In genomic region chr10:116677949-116678348, GRCm38 (mm10) we compare ENCODE assay signal across 27 mouse cellular contexts.
DNase-seq lines count a peak whose midpoint lies in the region; ATAC-seq lines count a peak whose summit lies in the region.
"Had no signal": no experiment of that assay in that cellular context is flagged by ENCODE, and none has a peak within 500 bp of the region (broad histone marks: within the 10 kb centered on the region; RNA-seq: fewer than 3 reads in every experiment).

No protein-coding gene starts in this region.

- no peak overlapping the region for H3K4me2 ChIP-seq in midbrain, embryonic 14.5 days (ENCODE audit: low read length)
- no peak overlapping the region for H3K4me2 ChIP-seq in midbrain, embryonic 16.5 days (ENCODE audit: low read length)
- H3K4me2 ChIP-seq in embryonic facial prominence, embryonic 14.5 days (ENCODE audit: low read depth, low read length) = no peak overlapping the region
- H3K4me2 ChIP-seq: forebrain, embryonic 13.5 days; heart, embryonic 11.5 days; midbrain, embryonic 13.5 days; neural tube, embryonic 13.5 days had no signal

- no peak for ATAC-seq in midbrain, embryonic 14.5 days (ENCODE audit: low FRiP score, low TSS enrichment)
- no peak for ATAC-seq in midbrain, embryonic 16.5 days
- ATAC-seq in embryonic facial prominence, embryonic 14.5 days (ENCODE audit: low read depth) = no peak
- ATAC-seq: forebrain, embryonic 13.5 days; intestine, postnatal 0 days; midbrain, embryonic 13.5 days had no signal

- no peak overlapping the region for H3K27ac ChIP-seq in midbrain, embryonic 14.5 days (replicated peaks; ENCODE audit: low read depth, low read length)
- H3K27ac ChIP-seq in midbrain, embryonic 16.5 days (ENCODE audit: low read length) = no peak overlapping the region
- no peak overlapping the region for H3K27ac ChIP-seq in embryonic facial prominence, embryonic 14.5 days (replicated peaks; ENCODE audit: low read depth, low read length)
- H3K27ac ChIP-seq: forebrain, embryonic 13.5 days; hindbrain, embryonic 10.5 days; layer of hippocampus, adult 2 months; midbrain, embryonic 13.5 days; neural tube, embryonic 13.5 days had no signal

- peak; percentile 18 for DNase-seq in embryo, embryonic 10.5 days (ENCODE audit: low spot score)
- DNase-seq in embryo, embryonic 9.5 days (ENCODE audit: extremely low spot score) = no peak
- peak; percentile 25 for DNase-seq in midbrain, embryonic 14.5 days
- DNase-seq in embryonic facial prominence, embryonic 14.5 days (ENCODE audit: low spot score) = peak; percentile 54
- DNase-seq in retina, postnatal 1 day = peak; percentile 43
- DNase-seq in frontal cortex, postnatal 36 days (ENCODE audit: low spot score in 2 of 2) = no peak
- DNase-seq in cerebellum, postnatal 36 days = no peak
- DNase-seq: adrenal gland, postnatal 14 days; cerebellum, adult 11-12 months; cerebellum, postnatal 10 days; gastrocnemius, postnatal 14 days; heart, adult 11 months; kidney, postnatal 25 days; layer of hippocampus, postnatal 36 days; lung, postnatal 10 days; thymus, adult 2 months; thymus, postnatal 4 days had no signal

- 60% methylated on average over 4 of the region's 4 CpGs for WGBS in midbrain, embryonic 14.5 days
- WGBS in midbrain, embryonic 16.5 days = 53% methylated on average over 4 of the region's 4 CpGs
- 22% methylated on average over 4 of the region's 4 CpGs for WGBS in embryonic facial prominence, embryonic 14.5 days

- H3K27me3 ChIP-seq in midbrain, embryonic 14.5 days (ENCODE audit: control insufficient read depth, insufficient read depth, low read length) = no peaks in the 10 kb centered on the region
- H3K27me3 ChIP-seq in midbrain, embryonic 16.5 days (ENCODE audit: control insufficient read depth, insufficient read depth, low read depth, low read length) = no peaks in the 10 kb centered on the region
- no peaks in the 10 kb centered on the region for H3K27me3 ChIP-seq in embryonic facial prominence, embryonic 14.5 days (replicated peaks; ENCODE audit: control insufficient read depth, insufficient read depth, low read length)
- H3K27me3 ChIP-seq: forebrain, embryonic 13.5 days; midbrain, embryonic 13.5 days; neural tube, embryonic 13.5 days had no signal

- H3K4me3 ChIP-seq in midbrain, embryonic 14.5 days (replicated peaks; ENCODE audit: low read depth, low read length) = no peak overlapping the region
- no peak overlapping the region for H3K4me3 ChIP-seq in midbrain, embryonic 16.5 days (ENCODE audit: low read depth, low read length)
- H3K4me3 ChIP-seq in embryonic facial prominence, embryonic 14.5 days (ENCODE audit: low read depth, low read length) = no peak overlapping the region
- H3K4me3 ChIP-seq: erythroblast, embryonic 14.5 days; forebrain, embryonic 13.5 days; hindbrain, embryonic 10.5 days; layer of hippocampus, adult 2 months; midbrain, embryonic 13.5 days; myocyte; neural tube, embryonic 13.5 days had no signal

- peaks cover 10% of the 10 kb centered on the region; the same call in 1 of the 2 replicates for H3K9me3 ChIP-seq in midbrain, embryonic 14.5 days (ENCODE audit: control insufficient read depth, low read length)
- peaks cover 6% of the 10 kb centered on the region; the same call in 1 of the 2 replicates for H3K9me3 ChIP-seq in midbrain, embryonic 16.5 days (replicated peaks; ENCODE audit: control insufficient read depth, low read length, poor library complexity, severe bottlenecking)
- H3K9me3 ChIP-seq in embryonic facial prominence, embryonic 14.5 days (ENCODE audit: control insufficient read depth, low read length) = peaks cover 9% of the 10 kb centered on the region
- H3K9me3 ChIP-seq: forebrain, embryonic 13.5 days had no signal

- H3K36me3 ChIP-seq in midbrain, embryonic 14.5 days (ENCODE audit: control insufficient read depth, insufficient read depth, low read length) = no peaks in the 10 kb centered on the region
- no peaks in the 10 kb centered on the region for H3K36me3 ChIP-seq in midbrain, embryonic 16.5 days (ENCODE audit: control insufficient read depth, insufficient read depth, low read length)
- H3K36me3 ChIP-seq in embryonic facial prominence, embryonic 14.5 days (ENCODE audit: control insufficient read depth, insufficient read depth, low read length) = no peaks in the 10 kb centered on the region
- H3K36me3 ChIP-seq: hindbrain, embryonic 10.5 days; midbrain, embryonic 13.5 days; neural tube, embryonic 13.5 days had no signal

- no peaks in the 10 kb centered on the region for H3K4me1 ChIP-seq in midbrain, embryonic 14.5 days (ENCODE audit: control insufficient read depth, insufficient read depth, low read length)
- no peaks in the 10 kb centered on the region for H3K4me1 ChIP-seq in midbrain, embryonic 16.5 days (ENCODE audit: control insufficient read depth, insufficient read depth, low read length)
- H3K4me1 ChIP-seq in embryonic facial prominence, embryonic 14.5 days (ENCODE audit: control insufficient read depth, insufficient read depth, low read length) = peaks cover under 1% of the 10 kb centered on the region; the same call in 1 of the 2 replicates
- H3K4me1 ChIP-seq: forebrain, embryonic 13.5 days; hindbrain, embryonic 10.5 days; midbrain, embryonic 13.5 days; neural tube, embryonic 13.5 days had no signal

- H3K9ac ChIP-seq in midbrain, embryonic 14.5 days (replicated peaks; ENCODE audit: low read length) = no peak overlapping the region
- H3K9ac ChIP-seq in midbrain, embryonic 16.5 days (ENCODE audit: low read depth, low read length) = no peak overlapping the region
- no peak overlapping the region for H3K9ac ChIP-seq in embryonic facial prominence, embryonic 14.5 days (ENCODE audit: low read depth, low read length)
- H3K9ac ChIP-seq: forebrain, embryonic 13.5 days; midbrain, embryonic 13.5 days; neural tube, embryonic 13.5 days had no signal

Comparison
In these comparisons a context has a peak if more than half of its experiments do, and no peak if none do; other contexts are left out.
1. DNase-seq: peak in embryo, embryonic 10.5 days (single experiment), midbrain, embryonic 14.5 days (single experiment), embryonic facial prominence, embryonic 14.5 days (single experiment) and retina, postnatal 1 day (single experiment); none in embryo, embryonic 9.5 days (single experiment), frontal cortex, postnatal 36 days (0 of 2) and cerebellum, postnatal 36 days (0 of 2).